Mouse (Mus musculus) urinary bladder, postnatal 14 days (tissue): ENCODE data around the gene Prrg1.
"Not testable (repeated sequence)": the region's sequence is repeated elsewhere in the genome, so short reads cannot be mapped to it uniquely, and the experiment has no call there.

ENCODE experiments used
- DNase-seq: peaks from one replicate; pipeline ENCODE4 v3.0.0; 2021; ENCODE audit warnings: low spot score

Prrg1 gene

DNA sequence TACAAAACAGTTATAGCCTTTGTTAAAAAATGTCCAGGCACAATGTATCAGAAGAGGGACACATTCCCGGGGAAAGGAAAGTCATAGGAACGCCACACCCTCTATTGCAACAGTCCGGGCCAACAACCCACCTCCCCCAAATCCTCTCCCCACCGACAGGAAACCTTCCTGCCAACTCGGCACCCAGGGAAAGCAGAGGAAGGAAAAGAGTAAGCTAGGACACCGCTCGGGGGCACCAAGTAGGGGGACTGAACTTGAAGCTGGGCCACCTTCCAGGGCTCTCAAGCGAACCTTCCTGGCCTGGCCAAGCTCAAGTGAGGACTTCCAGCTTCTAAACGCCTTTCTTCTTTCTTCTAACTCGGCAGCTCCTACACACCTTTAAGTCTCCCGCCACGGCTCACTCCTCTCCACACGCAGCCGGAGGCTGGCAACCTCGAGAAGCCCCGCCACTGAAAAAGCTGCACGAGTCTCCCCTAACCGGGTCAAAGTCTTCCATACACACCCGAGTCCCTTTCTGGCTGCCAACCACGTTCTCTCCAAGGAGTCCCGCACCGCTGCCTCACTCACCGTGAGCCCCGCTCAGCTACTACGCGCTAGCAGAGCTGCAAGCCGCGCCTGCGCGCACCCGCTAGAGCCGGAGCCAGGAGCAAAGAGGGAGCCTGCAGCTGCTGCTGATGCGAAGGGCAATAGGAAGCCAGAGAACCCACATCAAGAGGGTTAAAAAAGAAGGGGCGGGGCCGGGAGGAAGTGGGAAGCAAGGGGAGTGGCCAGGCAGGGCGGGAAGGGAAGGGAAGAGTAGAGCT is at the start of gene Prrg1:
Prrg1 (minus strand) TSS at position 695 of the 803 bp plus-strand sequence.
- peak; percentile 68 for DNase-seq

- no peak for DNase-seq
These were observed 22.1 kb upstream of the Prrg1 start for GRCm38 (mm10) chrX:78605814-78606213.

DNA sequence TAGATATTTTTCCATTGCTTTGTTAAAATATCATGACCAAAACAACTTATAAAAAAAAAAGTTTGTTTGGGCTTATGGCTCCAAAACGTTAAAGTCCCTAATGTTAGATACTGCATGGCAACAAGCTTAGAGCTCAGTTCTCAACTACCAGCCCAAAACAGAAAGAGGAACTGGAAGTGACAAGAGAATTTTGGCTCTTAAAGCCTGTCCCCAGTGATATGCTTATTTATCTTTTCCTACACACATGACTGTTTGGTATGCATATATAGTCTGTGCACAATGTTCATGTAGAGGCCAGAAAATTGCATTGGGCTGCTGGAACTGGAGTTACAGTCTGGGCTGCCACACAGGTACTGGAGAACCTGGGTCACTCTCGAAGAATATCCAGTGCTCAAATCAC is 9.4 kb upstream of the Prrg1 start:
- no peak for DNase-seq

DNA sequence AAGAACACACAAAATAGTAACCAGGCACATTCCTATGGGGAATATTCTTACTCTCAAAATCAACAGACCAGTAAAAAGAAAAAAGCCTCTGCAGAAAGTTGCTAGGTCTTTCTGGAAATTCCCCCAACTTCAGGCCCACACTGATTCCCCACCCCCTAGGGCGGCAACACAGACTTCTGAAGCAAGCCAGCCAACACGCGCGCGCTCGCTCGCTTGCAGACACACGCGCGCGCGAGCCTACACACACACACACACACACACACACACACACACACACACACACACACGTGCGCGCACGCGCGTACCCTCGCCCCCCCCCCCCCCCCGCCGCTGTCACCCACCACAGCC is 868 bp downstream of the Prrg1 start:
- peak; percentile 37 for DNase-seq

GRCm38 (mm10) chrX:78563451-78563850 is 20.2 kb downstream of the Prrg1 start:
- no peak for DNase-seq

- no peak for DNase-seq
These were observed 30.3 kb downstream of the Prrg1 start for GRCm38 (mm10) chrX:78553399-78553798.

GRCm38 (mm10) chrX:78552704-78553103 is 31.0 kb downstream of the Prrg1 start:
- no peak for DNase-seq

GRCm38 (mm10) chrX:78547696-78548095 is 36.0 kb downstream of the Prrg1 start:
- DNase-seq, result no peak

DNA sequence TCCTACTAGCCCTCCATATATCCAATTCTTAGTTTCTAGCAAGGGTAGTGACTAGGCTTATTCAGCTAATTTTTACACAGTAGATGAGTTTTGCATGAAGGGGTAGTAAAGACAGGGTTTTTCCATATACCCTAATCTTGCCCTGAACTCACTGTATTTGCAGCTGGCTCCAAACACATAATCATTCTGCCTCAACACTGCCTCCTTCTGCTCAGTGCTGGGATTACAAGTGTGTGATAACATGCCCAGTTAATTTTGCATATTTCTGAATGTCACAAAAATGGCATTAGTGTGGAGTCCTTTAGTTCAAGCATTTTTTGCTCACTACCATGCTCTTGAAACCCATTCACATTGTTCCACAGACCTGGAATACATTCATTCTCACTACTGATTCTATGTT is 44.0 kb downstream of the Prrg1 start:
- no peak for DNase-seq

DNA sequence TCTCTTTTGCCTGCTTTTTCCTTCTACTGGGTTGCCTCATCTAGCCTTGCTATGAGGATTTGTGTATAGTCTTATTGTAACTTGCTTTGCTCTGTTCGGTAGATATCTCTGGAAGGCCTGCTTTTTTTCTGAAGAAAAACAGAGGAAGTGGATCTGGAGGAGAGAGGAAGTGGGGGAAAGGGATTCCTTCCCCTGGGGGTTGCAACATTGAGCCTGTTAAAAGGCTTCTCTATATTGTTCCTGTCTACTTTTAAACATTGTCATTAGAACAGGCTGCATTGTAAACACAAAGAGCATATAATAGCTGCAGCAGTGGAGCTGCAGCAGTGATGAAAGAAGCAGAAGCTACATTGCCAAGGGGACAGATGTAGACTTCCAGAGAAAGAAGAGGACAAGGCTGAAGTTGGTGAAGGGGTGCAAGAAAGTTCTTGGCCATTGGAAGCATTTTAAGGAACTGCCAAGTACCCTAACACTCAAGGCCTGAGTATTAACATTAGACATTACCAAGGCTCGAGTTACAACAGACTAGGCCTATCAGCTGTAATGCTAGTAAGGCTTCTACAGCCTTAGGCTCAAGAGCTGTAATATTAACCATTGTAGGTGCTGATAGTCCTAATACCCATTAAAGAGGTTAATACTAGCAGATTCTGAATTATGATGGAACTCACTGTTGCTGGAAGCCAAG is 44.9 kb downstream of the Prrg1 start:
- DNase-seq, result no peak

GRCm38 (mm10) chrX:78518301-78518700 is 65.4 kb downstream of the Prrg1 start:
- no peak for DNase-seq

GRCm38 (mm10) chrX:78482987-78483386 is 100.7 kb downstream of the Prrg1 start:
- DNase-seq, result no peak

- DNase-seq, result no peak
These were observed 104.0 kb downstream of the Prrg1 start for GRCm38 (mm10) chrX:78479710-78480109.

DNA sequence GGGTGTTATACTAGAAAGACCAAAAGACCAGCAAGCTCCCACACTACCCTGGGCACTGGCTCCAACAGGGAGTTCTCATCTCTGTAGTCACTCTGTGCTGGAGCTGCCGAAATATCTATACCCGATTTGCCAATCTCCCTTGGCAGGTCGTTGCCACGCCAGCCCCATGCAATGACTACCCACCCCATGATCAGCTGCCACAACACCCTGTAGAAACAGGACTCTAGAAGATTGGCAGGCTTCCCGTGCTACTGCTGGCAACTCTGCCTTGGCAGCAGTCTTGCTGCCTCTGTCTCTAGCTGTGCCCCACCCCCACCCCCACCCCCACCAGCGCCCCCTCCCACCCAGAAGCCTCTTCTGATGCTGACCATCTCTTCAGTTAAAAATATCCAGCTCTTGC is 149.3 kb downstream of the Prrg1 start:
- DNase-seq, result no peak

DNA sequence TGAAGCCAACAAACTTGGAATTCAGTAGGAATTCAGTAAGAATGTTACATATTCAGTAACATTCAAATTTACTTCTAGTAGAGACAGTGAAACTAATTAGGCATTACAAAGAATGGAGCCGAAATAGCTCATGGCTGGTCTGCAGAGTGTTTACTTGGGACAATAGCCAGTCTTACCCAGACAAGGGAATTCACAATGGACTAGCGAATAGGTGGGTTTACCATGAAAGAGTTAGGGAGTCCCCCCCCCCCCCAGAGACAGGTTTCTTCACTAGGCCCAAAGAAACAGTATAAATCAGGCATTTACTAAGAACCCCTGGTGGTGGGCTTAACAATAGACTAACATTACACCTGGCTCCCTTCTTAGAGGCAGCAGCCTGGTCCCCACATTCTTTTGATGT is 180.3 kb downstream of the Prrg1 start:
- DNase-seq, result not testable (repeated sequence)
